In genomic region chr12:31272846-31273245, GRCm38 (mm10) we compare ENCODE assay signal across 35 mouse cellular contexts. TPM values are rescaled to one million over a fixed set of nuclear protein-coding genes. Genes with fewer than 3 reads are reported as not detected.
"Had no signal": no experiment of that assay in that cellular context is flagged by ENCODE, and none has a peak within 500 bp of the region (broad histone marks: within the 10 kb centered on the region; RNA-seq: fewer than 3 reads in every experiment).

No protein-coding gene starts in this region.

- H3K4me1 ChIP-seq: hindbrain, embryonic 15.5 days had no signal

- H3K9me3 ChIP-seq: hindbrain, embryonic 13.5 days; hindbrain, embryonic 15.5 days; limb, embryonic 10.5 days; limb, embryonic 12.5 days; liver, embryonic 13.5 days had no signal

- H3K36me3 ChIP-seq: hindbrain, embryonic 13.5 days; hindbrain, embryonic 15.5 days; liver, embryonic 13.5 days had no signal

- H3K4me2 ChIP-seq: heart, embryonic 11.5 days; hindbrain, embryonic 13.5 days; hindbrain, embryonic 15.5 days; liver, embryonic 11.5 days; liver, embryonic 13.5 days had no signal

- ATAC-seq: hindbrain, postnatal 0 days; intestine, embryonic 16.5 days had no signal

- H3K27ac ChIP-seq: gastrocnemius, adult 2 months; heart, adult 2 months; hindbrain, embryonic 13.5 days; hindbrain, embryonic 15.5 days; hindbrain, postnatal 0 days; left cerebral cortex, adult 2 months; limb, embryonic 10.5 days; liver, embryonic 13.5 days had no signal

- H3K9ac ChIP-seq: hindbrain, embryonic 13.5 days; hindbrain, embryonic 15.5 days; limb, embryonic 12.5 days; liver, embryonic 13.5 days had no signal

- H3K4me3 ChIP-seq: gastrocnemius, adult 2 months; heart, adult 2 months; hindbrain, embryonic 13.5 days; hindbrain, embryonic 15.5 days; left cerebral cortex, adult 2 months; limb, embryonic 10.5 days; limb, embryonic 12.5 days; liver, embryonic 13.5 days had no signal

- DNase-seq: gastrocnemius, adult 2 months; gastrocnemius, postnatal 10 days; gastrocnemius, postnatal 25 days; heart, adult 2 months; heart, postnatal 36 days; kidney, postnatal 10 days; liver; liver, embryonic 13.5 days had no signal

- H3K27me3 ChIP-seq: limb, embryonic 12.5 days had no signal

RNA-seq across cellular contexts. Expression of gene Lamb1, which starts 7.8 kb away (rescaled TPM):
- total RNA-seq: granulocyte monocyte progenitor cell, adult 5-6 weeks; hematopoietic stem cell, adult 5-6 weeks had no signal

RNA-seq across cellular contexts. Expression of gene Gm6993, which starts 32.3 kb away (rescaled TPM):
- total RNA-seq: gastrocnemius, adult 2 months; gastrocnemius, postnatal 10 days; gastrocnemius, postnatal 25 days; gastrocnemius, postnatal 4 days; granulocyte monocyte progenitor cell, adult 5-6 weeks; heart, adult 2 months; heart, postnatal 10 days; heart, postnatal 36 days; hematopoietic stem cell, adult 5-6 weeks; hindbrain, postnatal 0 days; layer of hippocampus, adult 18-20 months; layer of hippocampus, postnatal 10 days; layer of hippocampus, postnatal 25 days; left cerebral cortex, adult 2 months; left cerebral cortex, postnatal 14 days; left cerebral cortex, postnatal 36 days had no signal
- polyA plus RNA-seq: frontal cortex, adult 2 months; heart, adult 2 months; heart, embryonic 11.5 days; heart, embryonic 14.5 days; heart, embryonic 16.5 days; hindbrain, embryonic 11.5 days; hindbrain, embryonic 13.5 days; hindbrain, embryonic 15.5 days; hindbrain, postnatal 0 days; intestine, embryonic 14.5 days; intestine, embryonic 16.5 days; kidney, embryonic 14.5 days; kidney, embryonic 16.5 days; large intestine, adult 2 months; limb, embryonic 10.5 days; limb, embryonic 12.5 days; limb, embryonic 14.5 days; liver, embryonic 11.5 days; liver, embryonic 13.5 days had no signal
